Comparison of ENCODE assay signal across 8 mouse cellular contexts in the genomic region with DNA sequence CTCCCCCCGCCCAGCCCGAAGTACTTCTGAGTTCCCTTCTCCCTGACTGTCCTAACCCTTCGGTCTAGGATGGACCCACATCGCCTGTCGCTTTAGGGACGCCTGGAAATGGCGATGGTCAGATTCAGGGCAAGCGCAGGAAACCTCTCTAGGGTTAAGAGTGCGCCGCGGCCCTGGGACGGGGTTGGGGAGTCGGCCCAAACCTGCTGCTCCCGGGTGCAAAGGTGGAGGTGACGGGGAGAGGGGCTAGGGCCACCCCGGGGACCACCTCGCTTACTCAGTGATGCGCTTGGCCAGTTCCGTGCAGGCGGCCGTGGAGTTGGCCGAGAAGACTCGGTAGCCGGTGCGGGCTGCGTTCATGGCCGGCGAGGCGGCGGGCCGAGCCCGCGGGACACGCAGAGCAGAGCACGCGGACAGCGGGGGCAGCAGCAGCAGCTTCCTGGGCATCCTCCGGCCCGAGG. TPM values are rescaled to one million over a fixed set of nuclear protein-coding genes. Genes with fewer than 3 reads are reported as not detected.
DNase-seq lines count a peak whose midpoint lies in the region; ATAC-seq and TF ChIP-seq lines count a peak whose summit lies in the region.

No protein-coding gene starts in this region.

- no peaks in the 10 kb centered on the region for H3K27me3 ChIP-seq in hindbrain, embryonic 16.5 days (replicated peaks; ENCODE audit: control insufficient read depth, insufficient read depth, low read length)
- H3K27me3 ChIP-seq in midbrain, embryonic 16.5 days (ENCODE audit: control insufficient read depth, insufficient read depth, low read depth, low read length), result no peaks in the 10 kb centered on the region

- H3K4me3 ChIP-seq in gastrocnemius, adult 2 months, result peak overlapping the region; percentile 85
- H3K4me3 ChIP-seq in cortical plate, adult 2 months (ENCODE audit: insufficient read depth, low read length), result peak overlapping the region; percentile 72
- H3K4me3 ChIP-seq in hindbrain, embryonic 16.5 days (ENCODE audit: low read length), result peak overlapping the region; percentile 91
- peak overlapping the region; percentile 81 for H3K4me3 ChIP-seq in midbrain, embryonic 16.5 days (ENCODE audit: low read depth, low read length)

- peaks cover 13% of the 10 kb centered on the region for H3K36me3 ChIP-seq in hindbrain, embryonic 16.5 days (ENCODE audit: control insufficient read depth, insufficient read depth, low read length)
- peaks cover 12% of the 10 kb centered on the region for H3K36me3 ChIP-seq in midbrain, embryonic 16.5 days (ENCODE audit: control insufficient read depth, insufficient read depth, low read length)

- no peaks in the 10 kb centered on the region for H3K9me3 ChIP-seq in hindbrain, embryonic 16.5 days (ENCODE audit: control insufficient read depth, low read length)
- H3K9me3 ChIP-seq in midbrain, embryonic 16.5 days (replicated peaks; ENCODE audit: control insufficient read depth, low read length, poor library complexity, severe bottlenecking), result no peaks in the 10 kb centered on the region

- no peak for TF ChIP-seq CTCF in gastrocnemius, adult 2 months (IDR thresholded peaks at IDR 0.05)
- no peak for TF ChIP-seq CTCF in cortical plate, adult 2 months (IDR thresholded peaks at IDR 0.05; ENCODE audit: extremely low read depth, insufficient read depth, low read length)

- peak overlapping the region; percentile 98 for H3K27ac ChIP-seq in gastrocnemius, adult 2 months
- 0 out of 2 replicates have a peak overlapping the region, but pooled peaks have one; percentile 24 for H3K27ac ChIP-seq in cortical plate, adult 2 months (ENCODE audit: insufficient read depth, low read length)
- H3K27ac ChIP-seq in hindbrain, embryonic 16.5 days (ENCODE audit: low read depth, low read length), result peak overlapping the region; percentile 92
- peak overlapping the region; percentile 88 for H3K27ac ChIP-seq in midbrain, embryonic 16.5 days (ENCODE audit: low read length)

- peak overlapping the region; percentile 62 for H3K4me2 ChIP-seq in hindbrain, embryonic 16.5 days (ENCODE audit: low read length)
- peak overlapping the region; percentile 63 for H3K4me2 ChIP-seq in midbrain, embryonic 16.5 days (ENCODE audit: low read length)

- intact Hi-C loops in gastrocnemius, adult 2 months (cut with DNase I), result no loop called here
- intact Hi-C loops in left cerebral cortex, postnatal 25 days (cut with DNase I), result loop anchor here (5.0 kb wide), 1 partner anchor 42 kb away; a partner anchor contains a TSS

- DNase-seq in gastrocnemius, adult 2 months, result no peak
- DNase-seq in gastrocnemius, postnatal 10 days, result no peak
- peak; percentile 47 for DNase-seq in 3T3-L1 (ENCODE audit: low read depth, low spot score)
- no peak for DNase-seq in left cerebral cortex, postnatal 25 days (ENCODE audit: low spot score in 2 of 2)
- DNase-seq in left cerebral cortex, adult 11 months (ENCODE audit: low spot score), result no peak

- peak overlapping the region; percentile 96 for H3K9ac ChIP-seq in hindbrain, embryonic 16.5 days (ENCODE audit: low read depth, low read length)
- H3K9ac ChIP-seq in midbrain, embryonic 16.5 days (ENCODE audit: low read depth, low read length), result peak overlapping the region; percentile 94

- peaks cover 2% of the 10 kb centered on the region; the same call in 1 of the 2 replicates for H3K4me1 ChIP-seq in cortical plate, adult 2 months (ENCODE audit: control insufficient read depth, insufficient read depth, low read length)
- peaks cover 10% of the 10 kb centered on the region for H3K4me1 ChIP-seq in hindbrain, embryonic 16.5 days (ENCODE audit: control insufficient read depth, insufficient read depth, low read depth, low read length)
- peaks cover 11% of the 10 kb centered on the region for H3K4me1 ChIP-seq in midbrain, embryonic 16.5 days (ENCODE audit: control insufficient read depth, insufficient read depth, low read length)

- WGBS in hindbrain, embryonic 16.5 days, result under 1% methylated on average over 21 of the region's 39 CpGs
- WGBS in midbrain, embryonic 16.5 days, result under 1% methylated on average over 39 of the region's 39 CpGs

- TF ChIP-seq POLR2A in cortical plate, adult 2 months (IDR thresholded peaks at IDR 0.05; ENCODE audit: extremely low read depth, insufficient read depth, low read length), result no peak

- peak; percentile 73; the same call in 1 of the 2 replicates for ATAC-seq in hindbrain, embryonic 16.5 days
- ATAC-seq in midbrain, embryonic 16.5 days, result peak; percentile 72

RNA-seq across cellular contexts. Expression of a gene that starts 4.2 kb away (rescaled TPM):
- total RNA-seq in gastrocnemius, adult 2 months (2021), result 10 to 100 TPM; 14.2 to 15.1 TPM
- total RNA-seq in gastrocnemius, postnatal 10 days (2021), result 10 to 100 TPM; 34.8 to 35.4 TPM
- polyA plus RNA-seq in cortical plate, adult 2 months (2012; rRNA removed), result 89.0 and 90.8 TPM in 2 replicates
- polyA plus RNA-seq in hindbrain, embryonic 16.5 days (2015; fragmentation: Nextera tagmentation; extraction: Ambion mirVana), result 181 and 190 TPM in 2 replicates
- 177 and 198 TPM in 2 replicates for polyA plus RNA-seq in midbrain, embryonic 16.5 days (2015; fragmentation: Nextera tagmentation; extraction: Ambion mirVana)
- 10 to 100 TPM; 65.7 to 76.2 TPM for total RNA-seq in left cerebral cortex, postnatal 25 days (2021)

RNA-seq across cellular contexts. Expression of a gene that starts 23.8 kb away (rescaled TPM):
- total RNA-seq in gastrocnemius, adult 2 months (2021), result under 1 TPM in 1 of 2 experiments, not detected in 1; 0.06 TPM
- total RNA-seq in gastrocnemius, postnatal 10 days (2021), result not detected
- 0.06 and 0.13 TPM in 2 replicates for polyA plus RNA-seq in cortical plate, adult 2 months (2012; rRNA removed)
- polyA plus RNA-seq in hindbrain, embryonic 16.5 days (2015; fragmentation: Nextera tagmentation; extraction: Ambion mirVana), result 0.38 and 0.40 TPM in 2 replicates
- 0.08 TPM in 1 of 2 replicates, not detected in the other for polyA plus RNA-seq in midbrain, embryonic 16.5 days (2015; fragmentation: Nextera tagmentation; extraction: Ambion mirVana)
- not detected for total RNA-seq in left cerebral cortex, postnatal 25 days (2021)

RNA-seq across cellular contexts. Expression of a gene that starts 40.9 kb away (rescaled TPM):
- total RNA-seq in gastrocnemius, adult 2 months (2021), result 1 to 10 TPM in 1 of 2 experiments, under 1 TPM in 1; 0.36 to 1.7 TPM
- total RNA-seq in gastrocnemius, postnatal 10 days (2021), result 1 to 10 TPM; 3.7 to 4.0 TPM
- 5.3 and 7.6 TPM in 2 replicates for polyA plus RNA-seq in cortical plate, adult 2 months (2012; rRNA removed)
- 10.7 and 13.9 TPM in 2 replicates for polyA plus RNA-seq in hindbrain, embryonic 16.5 days (2015; fragmentation: Nextera tagmentation; extraction: Ambion mirVana)
- polyA plus RNA-seq in midbrain, embryonic 16.5 days (2015; fragmentation: Nextera tagmentation; extraction: Ambion mirVana), result 4.4 and 5.5 TPM in 2 replicates
- 1 to 10 TPM; 4.9 to 5.5 TPM for total RNA-seq in left cerebral cortex, postnatal 25 days (2021)

RNA-seq across cellular contexts. Expression of a gene that starts 55.9 kb away (rescaled TPM):
- 10 to 100 TPM; 38.7 to 50.9 TPM for total RNA-seq in gastrocnemius, adult 2 months (2021)
- 10 to 100 TPM; 48.1 to 54.4 TPM for total RNA-seq in gastrocnemius, postnatal 10 days (2021)
- polyA plus RNA-seq in cortical plate, adult 2 months (2012; rRNA removed), result 61.3 and 63.2 TPM in 2 replicates
- polyA plus RNA-seq in hindbrain, embryonic 16.5 days (2015; fragmentation: Nextera tagmentation; extraction: Ambion mirVana), result 28.3 and 35.1 TPM in 2 replicates
- polyA plus RNA-seq in midbrain, embryonic 16.5 days (2015; fragmentation: Nextera tagmentation; extraction: Ambion mirVana), result 36.2 and 36.3 TPM in 2 replicates
- total RNA-seq in left cerebral cortex, postnatal 25 days (2021), result 10 to 100 TPM; 31.3 to 33.7 TPM

Comparison
In these comparisons a context has a peak if more than half of its experiments do, and no peak if none do; other contexts are left out.
1. H3K27ac ChIP-seq: peak in every context shown above with its lines; median percentile 98 in gastrocnemius, adult 2 months; 92 in hindbrain, embryonic 16.5 days; 88 in midbrain, embryonic 16.5 days; 24 in cortical plate, adult 2 months.